Mouse (Mus musculus): ENCODE results near the gene Ndufc2.
A peak's percentile ranks its signal among the peaks of the same experiment; 100 is the strongest.
"Not testable (repeated sequence)": the region's sequence is repeated elsewhere in the genome, so short reads cannot be mapped to it uniquely, and the experiment has no call there.

Ndufc2 gene

DNA sequence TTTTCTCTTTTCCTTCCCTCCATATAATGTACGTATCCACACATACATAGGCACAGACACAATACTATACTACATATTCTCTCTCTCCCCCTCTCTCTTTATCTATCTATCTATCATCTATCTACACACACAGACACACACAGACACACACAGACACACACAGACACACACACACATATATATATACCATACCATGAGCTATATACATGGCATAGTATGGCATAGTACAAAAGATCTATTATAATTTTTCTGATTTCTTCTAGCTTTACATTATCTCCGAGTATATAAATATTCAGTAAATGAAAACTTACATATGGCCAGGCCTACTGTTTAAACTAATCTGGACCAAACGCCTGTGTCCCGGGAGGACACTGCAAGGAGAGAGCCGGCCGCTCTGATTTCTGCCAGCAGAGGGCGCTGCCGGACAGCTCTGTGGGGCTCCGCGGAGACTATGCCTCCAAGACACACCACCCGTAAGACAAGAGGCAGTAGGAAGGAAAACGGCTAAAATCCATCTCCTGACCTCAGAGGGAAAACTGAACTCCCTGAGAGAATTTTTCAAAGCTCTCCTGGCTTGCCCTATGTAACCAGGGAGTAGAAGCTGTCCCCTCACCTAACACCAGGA lies 24.9 kb downstream of the Ndufc2 start:
- peak; percentile 74 for DNase-seq (ENCODE audit: low read depth, low spot score)

DNA sequence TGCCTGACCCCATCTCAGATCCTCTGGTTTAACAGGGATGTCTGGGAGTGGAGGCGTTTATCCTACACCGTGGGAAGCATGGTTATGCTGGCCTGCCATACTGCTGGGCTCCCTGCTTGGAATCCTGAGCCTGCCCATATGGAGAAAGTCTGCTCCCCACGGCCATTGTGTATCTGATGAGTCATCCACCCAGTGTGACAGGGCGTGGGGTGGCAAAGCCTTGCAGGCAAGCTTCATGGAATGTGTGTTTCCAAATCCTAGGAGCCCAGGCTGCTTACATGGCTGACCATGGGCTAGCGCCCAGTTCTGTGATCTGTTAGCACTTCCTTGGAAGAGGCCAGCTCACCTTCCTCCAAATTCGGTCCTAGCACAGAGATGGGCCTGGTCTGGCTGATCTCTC lies 26.8 kb downstream of the Ndufc2 start:
- DNase-seq (ENCODE audit: low read depth, low spot score): no peak

DNA sequence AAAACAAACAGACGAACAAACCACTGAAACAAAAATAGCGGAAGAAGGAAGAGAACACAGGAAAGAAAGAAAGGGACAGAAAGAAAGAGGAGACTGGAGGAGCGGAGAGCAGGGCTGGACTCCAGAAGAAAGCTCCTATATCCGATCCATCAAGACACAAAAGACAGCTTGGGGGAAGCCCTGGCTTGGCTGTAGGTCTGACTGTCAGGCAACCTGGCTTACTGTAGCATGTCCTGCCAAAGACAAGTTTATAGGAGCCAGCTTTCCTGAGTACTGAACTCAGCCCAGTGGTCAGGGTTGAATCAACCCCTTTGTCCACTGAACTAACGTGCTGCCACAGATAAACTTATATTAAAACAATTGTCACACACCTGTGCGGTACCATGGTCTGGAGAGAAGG lies 27.5 kb downstream of the Ndufc2 start:
- no peak for DNase-seq (ENCODE audit: low read depth, low spot score)

DNA sequence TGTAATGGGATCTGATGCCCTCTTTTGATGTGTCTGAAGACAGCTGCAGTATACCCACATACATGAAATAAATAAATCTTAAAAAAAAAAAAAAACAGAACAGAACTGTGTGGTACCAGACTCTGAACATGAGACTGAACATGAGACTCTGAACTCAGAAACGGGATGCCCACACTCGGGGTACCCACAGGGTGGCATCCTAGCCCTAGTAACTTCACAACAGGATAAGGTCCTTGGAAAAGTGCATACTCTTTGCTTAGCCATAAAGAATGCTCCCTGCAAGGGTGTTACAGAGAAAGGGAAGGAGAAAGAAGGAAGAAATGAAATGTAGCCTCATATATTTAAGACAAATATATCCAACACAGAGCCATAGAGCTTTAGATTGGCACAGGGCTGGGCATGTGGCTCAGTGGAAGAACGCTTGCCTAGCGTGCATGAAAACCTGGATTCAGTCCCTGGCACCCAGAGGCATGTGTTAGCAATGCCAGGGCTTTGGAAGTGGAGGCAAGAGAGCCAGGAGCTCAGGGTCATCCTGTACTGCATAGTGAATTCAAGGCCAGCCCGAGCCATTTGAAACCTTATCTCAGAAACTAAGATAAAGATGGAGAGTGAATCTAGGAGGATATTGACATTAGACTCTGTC lies 28.1 kb downstream of the Ndufc2 start:
- DNase-seq (ENCODE audit: low read depth, low spot score): no peak

DNA sequence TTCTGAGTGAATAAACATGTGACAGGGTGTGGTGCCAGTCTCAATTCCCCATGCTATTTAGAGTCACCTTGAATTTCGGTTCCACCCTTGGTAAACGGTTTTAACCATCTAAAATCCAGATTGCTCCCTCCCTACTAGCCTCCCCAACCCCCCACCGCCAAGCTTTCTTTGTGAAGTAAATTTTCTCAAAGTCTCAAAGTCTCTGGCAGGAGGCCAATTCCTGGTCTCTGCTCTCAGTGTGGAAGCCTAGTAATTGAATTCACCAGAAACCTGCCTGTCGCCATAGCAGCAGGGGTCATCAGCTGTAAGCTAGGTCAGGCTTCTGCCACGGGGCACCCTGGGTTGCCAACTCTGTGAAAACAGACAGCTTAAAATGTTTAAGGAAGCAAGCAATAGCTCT lies 29.9 kb downstream of the Ndufc2 start:
- DNase-seq (ENCODE audit: low read depth, low spot score): no peak

DNA sequence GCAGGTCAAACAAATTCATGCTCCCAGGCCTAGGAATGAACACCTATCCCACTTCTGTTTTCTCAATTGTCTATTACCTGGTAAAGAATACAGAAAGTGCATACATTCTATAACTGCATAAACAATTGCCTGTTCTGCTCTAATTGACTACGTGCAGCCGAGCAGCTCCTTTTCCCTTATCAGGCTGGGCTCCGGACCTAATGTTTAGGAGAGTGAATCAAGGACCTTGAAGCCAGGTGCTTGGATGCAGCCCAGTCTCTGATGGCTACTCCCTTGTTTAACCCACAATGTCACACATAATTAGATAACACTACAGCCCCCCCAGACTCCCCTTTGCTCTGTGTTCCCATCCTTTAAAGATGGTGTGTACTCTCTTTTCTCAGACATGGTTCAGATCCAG lies 33.7 kb downstream of the Ndufc2 start:
- not testable (repeated sequence) for DNase-seq (ENCODE audit: low read depth, low spot score)

DNA sequence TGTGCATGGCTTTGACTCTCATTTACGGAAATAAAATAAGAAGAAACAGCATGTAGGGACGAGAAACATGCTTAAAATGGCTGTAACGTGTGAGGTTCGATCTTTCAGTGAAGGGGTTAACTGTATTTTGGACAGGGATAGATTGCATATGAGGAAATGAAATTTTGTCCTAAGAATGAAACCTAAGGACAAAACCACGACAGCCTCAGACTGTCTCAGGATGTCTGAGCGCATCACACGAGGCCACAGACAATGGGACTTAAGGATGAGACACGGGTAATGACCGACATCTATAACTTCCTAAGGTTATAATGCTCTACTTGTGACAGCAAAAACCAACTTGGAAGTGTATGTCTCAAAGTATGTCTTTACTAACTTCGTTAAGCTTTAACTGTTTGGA lies 34.7 kb downstream of the Ndufc2 start:
- no peak for DNase-seq (ENCODE audit: low read depth, low spot score)

DNA sequence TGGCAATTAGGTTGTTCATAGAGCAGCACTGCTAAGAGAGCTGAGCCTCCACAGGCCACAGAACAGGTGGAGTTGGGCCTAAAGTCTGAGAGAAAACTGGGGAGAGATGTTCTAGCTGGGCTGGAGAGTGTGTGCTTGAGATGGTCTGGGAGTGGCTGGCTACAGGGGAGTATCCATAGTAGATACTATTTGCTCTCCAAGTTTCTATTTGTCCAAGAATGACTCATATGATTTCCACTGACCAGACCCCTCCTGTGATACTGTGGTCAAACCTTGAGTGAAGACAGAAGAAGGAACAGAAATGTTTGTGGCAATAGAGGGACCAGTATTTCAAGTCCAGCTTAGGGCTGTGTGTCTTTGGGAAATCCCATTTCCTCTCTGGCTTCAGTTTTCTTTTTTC lies 39.2 kb downstream of the Ndufc2 start:
- no peak for DNase-seq (ENCODE audit: low read depth, low spot score)

DNA sequence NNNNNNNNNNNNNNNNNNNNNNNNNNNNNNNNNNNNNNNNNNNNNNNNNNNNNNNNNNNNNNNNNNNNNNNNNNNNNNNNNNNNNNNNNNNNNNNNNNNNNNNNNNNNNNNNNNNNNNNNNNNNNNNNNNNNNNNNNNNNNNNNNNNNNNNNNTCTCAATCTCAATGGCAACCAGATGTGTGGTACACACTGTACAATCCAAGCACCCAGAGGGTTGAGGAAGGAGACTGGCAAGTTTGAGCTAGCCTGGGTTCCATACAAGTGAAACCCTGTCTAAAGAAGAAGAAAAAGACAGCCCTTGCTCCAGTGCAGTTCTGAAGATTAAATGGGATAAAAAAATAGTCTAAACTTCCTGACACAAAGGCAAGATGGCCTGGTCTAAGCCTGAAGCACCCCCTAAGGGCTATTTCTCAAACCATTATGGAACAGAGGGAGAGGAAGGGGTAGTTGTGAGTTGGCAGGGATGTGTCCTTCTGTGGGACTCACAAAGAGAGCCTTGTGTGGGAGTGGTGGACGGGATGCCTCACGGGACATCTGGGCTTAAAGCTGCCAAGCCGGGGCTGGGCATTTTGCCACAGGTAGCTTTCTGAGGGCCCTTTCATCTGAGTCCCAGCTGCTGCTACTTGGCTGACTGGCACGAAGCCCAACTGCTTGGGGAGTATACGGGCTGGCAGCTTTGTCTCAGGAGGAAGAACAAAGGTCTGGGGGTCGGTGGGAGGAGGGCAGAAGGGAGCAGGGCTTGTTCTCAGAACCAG lies 46.5 kb downstream of the Ndufc2 start:
- no peak for DNase-seq (ENCODE audit: low read depth, low spot score)

DNA sequence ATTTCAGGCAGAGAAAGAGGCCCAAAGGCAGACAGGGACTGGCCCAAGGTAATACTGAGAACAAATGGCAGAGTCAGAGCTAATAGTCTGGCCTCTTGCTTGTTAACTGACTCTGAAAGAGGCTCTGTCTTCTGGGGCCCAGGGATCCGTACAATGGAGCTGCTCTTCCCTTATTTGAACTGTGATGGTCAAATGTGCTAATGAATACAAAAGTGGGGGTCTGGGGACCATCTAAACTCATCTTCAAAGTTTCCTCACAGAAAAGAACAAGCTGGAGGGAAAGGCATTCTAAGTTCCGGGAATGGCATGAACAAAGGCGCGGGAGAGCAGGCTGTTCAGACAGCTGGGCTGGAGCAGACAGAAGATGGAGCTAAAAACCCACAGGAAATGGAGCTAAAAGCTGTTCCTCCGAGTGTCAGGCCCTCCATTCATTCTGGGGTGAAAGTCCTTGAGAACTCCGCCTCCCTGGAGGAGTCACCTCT lies 47.3 kb downstream of the Ndufc2 start:
- DNase-seq (ENCODE audit: low read depth, low spot score): no peak

DNA sequence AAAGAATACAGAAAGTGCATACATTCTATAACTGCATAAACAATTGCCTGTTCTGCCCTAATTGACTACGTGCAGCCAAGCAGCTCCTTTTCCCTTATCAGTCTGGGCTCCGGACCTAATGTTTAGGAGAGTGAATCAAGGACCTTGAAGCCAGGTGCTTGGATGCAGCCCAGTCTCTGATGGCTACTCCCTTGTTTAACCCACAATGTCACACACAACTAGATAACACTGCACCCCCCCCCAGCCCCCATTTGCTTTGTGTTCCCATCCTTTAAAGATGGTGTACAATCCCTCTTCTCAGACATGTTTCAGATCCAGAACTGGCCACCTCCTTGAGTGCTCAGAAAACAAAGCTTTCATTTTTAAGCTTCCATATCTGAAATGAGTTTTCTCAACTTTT lies 51.2 kb downstream of the Ndufc2 start, which contains the start of gene Kctd14:
Kctd14 (plus strand) TSS at position 301 of the 400 bp plus-strand sequence.
- DNase-seq (ENCODE audit: low read depth, low spot score): not testable (repeated sequence)

DNA sequence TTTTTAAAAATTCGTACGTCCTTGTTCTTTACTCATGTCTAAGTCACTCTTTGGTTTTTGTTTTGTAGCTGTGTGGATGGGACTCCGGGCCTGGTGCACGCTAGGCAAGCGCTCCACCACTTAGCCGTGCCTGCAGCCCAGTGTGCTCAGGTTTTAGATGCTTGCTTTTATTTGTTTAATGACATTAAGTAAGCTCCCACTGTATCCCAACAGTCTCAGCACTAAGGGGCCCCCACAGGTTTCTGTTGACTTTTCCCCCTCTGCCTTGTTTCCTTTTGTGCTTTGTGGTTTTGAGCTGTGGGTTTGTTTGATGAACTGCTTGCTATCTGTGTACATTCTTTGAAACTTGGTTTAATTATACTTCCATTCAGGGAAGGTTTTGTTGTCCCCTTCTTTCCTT lies 52.4 kb downstream of the Ndufc2 start:
- peak; percentile 9 for DNase-seq (ENCODE audit: low read depth, low spot score)

DNA sequence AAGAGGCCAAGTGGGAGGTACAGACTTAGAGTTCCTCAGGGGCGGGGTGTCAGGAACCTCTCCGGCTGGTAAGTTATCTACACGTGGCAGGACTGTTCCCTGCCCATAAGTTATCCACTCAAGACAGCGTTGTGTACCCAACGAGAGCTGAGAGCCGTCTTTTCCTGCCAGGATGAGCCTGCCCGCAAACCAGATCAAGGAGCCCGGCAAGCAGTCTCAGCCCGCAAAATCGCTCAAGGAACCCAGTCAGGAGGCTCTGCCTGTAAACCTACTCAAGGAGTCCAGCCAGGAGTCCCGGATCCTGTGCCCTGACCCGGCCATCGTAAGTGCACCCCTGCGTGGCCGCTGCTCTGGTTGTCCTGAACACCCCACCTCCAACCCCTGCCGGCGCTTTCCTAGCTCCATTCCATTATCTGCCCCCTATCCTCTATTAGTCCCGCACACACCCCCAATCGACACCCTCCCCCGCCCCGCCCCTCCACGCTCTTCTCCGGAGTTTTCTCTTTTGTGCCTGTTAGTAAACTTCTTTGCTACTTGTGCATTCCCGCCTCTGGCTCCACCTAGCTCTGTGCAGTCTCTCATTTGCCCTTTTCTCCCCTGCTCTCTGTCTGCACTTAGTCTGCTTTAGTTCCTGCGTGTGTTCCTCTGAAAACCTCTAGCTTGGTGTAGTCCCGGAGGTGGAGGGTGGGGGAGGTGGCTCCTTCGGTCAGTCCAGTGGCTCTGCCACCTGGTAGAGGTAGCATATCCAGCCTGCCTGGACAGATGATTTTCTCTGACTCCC lies 53.5 kb downstream of the Ndufc2 start:
- peak; percentile 13 for DNase-seq (ENCODE audit: low read depth, low spot score)

DNA sequence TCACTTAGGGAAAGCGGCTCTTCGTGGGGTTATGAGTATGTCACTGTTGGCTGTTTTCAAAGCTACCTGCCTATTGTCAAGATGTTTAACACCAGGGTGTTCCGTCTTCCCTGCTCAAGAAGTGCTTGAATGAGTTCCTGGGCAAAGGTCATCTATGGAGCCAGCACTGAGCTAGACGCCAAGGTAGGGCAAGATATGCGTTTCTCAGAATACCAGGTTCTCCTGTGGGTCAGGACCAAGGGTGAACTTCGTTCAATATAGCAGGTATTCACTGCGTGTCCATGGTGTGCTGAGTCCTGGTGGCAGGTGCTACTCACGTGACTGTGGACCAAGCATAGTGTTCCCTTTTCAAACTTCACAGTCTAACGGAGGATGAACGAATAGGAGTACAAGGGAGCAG lies 55.0 kb downstream of the Ndufc2 start:
- no peak for DNase-seq (ENCODE audit: low read depth, low spot score)

DNA sequence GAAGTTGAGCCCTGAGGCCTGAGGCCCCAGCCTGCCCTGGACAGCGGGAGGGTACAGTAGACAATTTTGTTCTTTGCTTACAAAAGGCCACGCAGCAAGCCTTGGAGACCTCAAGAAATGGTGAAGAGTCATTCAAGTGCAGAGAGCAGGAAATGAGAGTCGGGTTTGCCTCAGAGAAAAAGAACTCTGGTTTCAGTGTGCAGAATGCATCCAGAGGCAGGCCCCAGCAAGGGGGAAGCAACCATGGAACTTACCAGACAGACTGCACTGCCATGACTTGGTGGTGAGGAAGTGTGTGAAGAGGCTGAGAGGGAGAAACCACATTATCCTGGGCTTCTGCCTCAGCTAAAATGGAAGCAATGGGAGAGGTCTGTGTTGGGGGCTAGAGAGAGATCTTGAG lies 55.8 kb downstream of the Ndufc2 start:
- no peak for DNase-seq (ENCODE audit: low read depth, low spot score)

Measured in CD4-positive helper T cell, adult 2 months (primary cell).